Mouse (Mus musculus) layer of hippocampus, postnatal 25 days (tissue): Measurements from ENCODE around the gene Ndufaf1. TPM values are rescaled to one million over a fixed set of nuclear protein-coding genes. Genes with fewer than 3 reads are reported as not detected.
"Not testable (repeated sequence)": the region's sequence is repeated elsewhere in the genome, so short reads cannot be mapped to it uniquely, and the experiment has no call there.

Experiments
- DNase-seq, 2 experiments: peaks; one replicate each; pipeline ENCODE4 v3.0.0; 2022; ENCODE audit warnings: mixed read lengths in 2 of 2, low spot score in 1 of 2; ENCODE audit errors: extremely low spot score in 1 of 2
- total RNA-seq, 2 experiments: library from RNA; stranded (reverse); gene quantifications; 2 replicates each; pipeline ENCODE4 v1.2.3; 2021

Gene Ndufaf1
- total RNA-seq: 10 to 100 TPM; 32.0 to 32.1 TPM

DNA sequence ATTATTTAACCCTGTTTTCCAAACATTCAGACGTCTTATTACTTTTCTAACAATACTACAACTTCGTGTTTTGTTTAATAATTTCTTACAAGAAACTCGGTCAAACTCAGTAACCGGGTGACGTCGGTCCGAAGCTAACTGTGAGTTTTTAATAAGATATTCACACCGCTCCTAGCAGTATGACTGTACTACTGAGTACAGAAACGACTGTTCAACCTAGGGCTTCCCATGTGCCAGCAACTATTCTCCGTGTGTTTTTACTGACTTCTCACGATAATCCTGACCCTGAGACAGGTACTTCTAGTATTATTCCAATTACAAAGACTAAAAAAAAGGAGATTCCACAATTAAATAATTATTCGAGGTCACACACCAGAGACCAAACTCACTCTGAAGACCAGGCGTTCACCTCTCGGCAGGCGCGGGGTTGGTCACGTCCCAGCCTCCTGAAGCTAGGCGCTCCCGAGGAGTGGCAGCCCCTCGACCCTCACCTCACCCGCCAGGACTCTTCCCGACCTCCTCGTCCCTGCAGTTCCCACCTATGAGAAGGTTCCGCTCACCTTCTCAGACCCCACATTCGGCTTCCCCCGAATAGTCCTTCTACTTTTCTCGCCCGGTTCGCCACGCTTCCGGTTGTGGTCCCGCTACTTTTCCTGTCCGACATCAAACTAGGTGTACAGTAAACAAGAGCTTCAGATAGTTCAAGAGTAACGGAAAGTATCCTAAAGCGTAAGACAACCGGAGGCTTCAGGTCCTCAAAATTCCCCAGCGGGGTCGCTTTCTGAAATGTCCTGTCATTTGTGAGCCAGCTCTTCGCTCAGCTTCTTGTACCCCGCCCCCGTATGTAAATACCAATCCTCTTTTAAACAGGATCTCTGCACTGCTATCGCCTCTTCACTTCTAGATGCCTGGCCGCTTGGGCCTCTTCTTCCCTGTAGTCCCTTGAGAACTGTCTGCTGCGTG, at the start of gene Ndufaf1:
Gene Ndufaf1 (minus strand): TSS at position 608 of the 963 bp plus-strand sequence.
- peak; percentile 69 to 77 for DNase-seq

- no peak for DNase-seq
These were observed 47.4 kb upstream of the Ndufaf1 start for GRCm38 (mm10) chr2:119710011-119710410.

DNA sequence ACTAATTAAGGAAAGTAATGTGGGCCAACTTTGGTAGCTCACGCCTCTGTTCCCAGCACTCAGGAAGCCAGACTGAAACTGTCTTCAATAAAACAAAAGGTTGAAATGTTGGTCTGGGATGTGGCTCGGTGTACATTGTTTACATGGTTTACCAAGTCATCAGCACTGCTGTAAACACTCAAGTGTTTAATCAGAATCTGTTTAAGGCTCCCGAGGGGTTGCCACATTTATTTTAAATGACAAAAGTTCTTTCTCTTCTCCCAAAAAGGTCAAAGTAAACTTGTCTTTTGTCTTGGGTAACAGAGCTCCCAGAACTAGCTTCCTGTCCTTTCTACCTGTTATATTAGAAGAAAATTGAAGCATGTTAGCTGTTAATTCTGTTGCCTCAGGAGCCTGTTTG, 45.0 kb upstream of the Ndufaf1 start:
- no peak for DNase-seq

GRCm38 (mm10) chr2:119703171-119703570, 40.5 kb upstream of the Ndufaf1 start:
- no peak for DNase-seq

GRCm38 (mm10) chr2:119699962-119700361, 37.3 kb upstream of the Ndufaf1 start:
- no peak for DNase-seq

GRCm38 (mm10) chr2:119698472-119698871, 35.8 kb upstream of the Ndufaf1 start:
- DNase-seq: no peak

GRCm38 (mm10) chr2:119696111-119696510, 33.5 kb upstream of the Ndufaf1 start:
- no peak for DNase-seq

GRCm38 (mm10) chr2:119694826-119695225, 32.2 kb upstream of the Ndufaf1 start:
- no peak for DNase-seq

- no peak for DNase-seq
These were observed 29.5 kb upstream of the Ndufaf1 start for GRCm38 (mm10) chr2:119692003-119692701.

DNA sequence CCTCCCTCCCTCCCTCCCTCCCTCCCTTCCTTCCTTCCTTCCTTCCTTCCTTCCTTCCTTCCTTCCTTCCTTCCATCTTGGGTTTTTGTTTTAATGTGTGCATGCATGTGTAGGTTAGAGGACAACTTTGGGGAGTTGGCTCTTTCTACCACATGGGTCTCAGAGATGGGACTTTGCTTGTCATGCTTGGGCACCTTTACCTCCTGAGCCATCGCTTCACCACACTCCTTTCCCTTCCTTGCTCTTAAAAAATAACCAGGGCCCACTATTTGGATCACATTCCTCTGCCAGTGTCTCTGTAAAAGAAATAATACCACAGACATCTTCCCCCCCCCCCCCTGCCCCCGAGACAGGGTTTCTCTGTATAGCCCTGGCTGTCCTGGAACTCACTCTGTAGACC, 21.1 kb upstream of the Ndufaf1 start:
- no peak for DNase-seq

DNA sequence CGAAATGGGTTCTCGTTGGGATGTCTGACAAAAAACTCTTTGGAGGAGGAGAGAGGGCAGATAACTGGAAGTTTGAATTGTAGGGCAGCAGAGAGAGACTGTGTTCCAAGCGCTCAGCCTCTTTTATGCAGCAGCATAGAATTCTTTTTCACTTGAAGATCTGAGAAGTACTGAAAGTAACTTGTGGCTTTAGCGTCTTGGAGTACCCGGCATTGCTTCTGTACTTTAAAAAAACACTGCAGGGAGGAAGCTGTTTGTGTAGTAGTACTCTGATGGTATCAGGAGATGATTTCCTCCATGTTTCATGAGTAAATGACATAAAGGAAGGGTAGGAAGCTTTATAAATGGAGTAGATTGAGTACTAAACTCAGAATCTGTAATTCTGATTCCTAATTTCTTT, 13.2 kb upstream of the Ndufaf1 start:
- no peak for DNase-seq

DNA sequence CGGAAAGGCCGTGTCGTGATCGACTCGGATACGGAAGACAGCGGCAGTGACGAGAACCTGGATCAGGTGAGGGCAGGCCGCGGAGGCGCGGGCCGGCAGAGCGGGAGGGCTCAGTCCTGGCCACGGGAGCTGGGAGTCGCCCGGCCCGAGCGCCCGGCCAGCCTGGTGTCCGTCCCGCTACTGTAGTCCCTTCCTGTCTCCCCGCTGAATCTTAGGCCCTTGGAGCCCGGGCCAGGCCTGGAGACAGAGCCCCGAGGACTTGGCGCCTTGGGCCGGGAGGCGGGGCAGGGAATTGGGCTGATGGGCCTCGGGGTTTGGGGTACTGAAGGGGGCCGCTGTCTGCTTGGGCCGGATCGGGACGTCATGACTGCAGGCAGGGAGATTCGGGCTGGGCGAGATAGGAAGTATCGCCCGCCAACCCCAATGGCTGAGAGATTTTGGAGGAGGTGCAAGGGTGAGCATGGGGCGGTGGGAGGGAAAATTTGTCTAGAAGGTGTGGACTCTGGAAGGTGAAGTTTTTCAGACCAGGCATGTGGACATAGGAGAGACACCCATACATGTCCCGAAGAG, 12.7 kb upstream of the Ndufaf1 start:
- DNase-seq: no peak

DNA sequence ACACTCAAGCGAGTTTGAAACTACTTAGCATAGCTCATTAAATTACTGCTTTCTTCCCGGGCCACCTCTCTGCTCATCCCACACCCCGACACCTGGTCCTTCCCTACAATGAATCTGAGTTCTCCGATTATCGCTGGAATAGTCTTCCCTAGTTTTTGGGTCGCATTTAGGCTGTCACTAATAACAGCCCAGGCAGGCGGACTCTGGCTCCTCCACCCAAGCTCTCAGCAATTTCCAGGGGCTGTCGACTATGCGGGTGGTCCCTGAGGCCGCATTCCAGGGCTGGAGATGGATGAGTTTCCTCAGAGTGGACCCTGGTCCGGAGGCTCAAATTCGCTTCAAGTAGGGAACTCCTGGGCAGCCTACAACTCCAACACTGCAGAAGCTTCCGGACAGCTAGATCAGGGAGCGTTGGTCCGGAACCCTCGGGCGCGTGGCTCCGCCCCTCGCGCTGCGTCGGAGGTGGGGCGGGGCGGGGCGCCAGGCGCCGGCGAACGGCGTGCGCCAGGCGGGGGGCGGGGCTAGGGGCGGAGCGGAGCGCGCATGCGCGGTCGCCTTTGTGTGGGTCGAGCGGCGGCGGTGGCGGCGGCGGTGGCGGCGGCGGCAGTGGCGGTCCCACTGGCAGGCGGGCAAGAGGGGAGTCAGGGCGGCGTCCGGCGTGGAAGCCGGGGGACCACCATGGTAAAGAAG, 12.0 kb upstream of the Ndufaf1 start, which contains the start of gene Rtf1:
Gene Rtf1 (plus strand): TSS at position 544 of the 690 bp plus-strand sequence.
- peak; percentile 94 to 96 for DNase-seq

DNA sequence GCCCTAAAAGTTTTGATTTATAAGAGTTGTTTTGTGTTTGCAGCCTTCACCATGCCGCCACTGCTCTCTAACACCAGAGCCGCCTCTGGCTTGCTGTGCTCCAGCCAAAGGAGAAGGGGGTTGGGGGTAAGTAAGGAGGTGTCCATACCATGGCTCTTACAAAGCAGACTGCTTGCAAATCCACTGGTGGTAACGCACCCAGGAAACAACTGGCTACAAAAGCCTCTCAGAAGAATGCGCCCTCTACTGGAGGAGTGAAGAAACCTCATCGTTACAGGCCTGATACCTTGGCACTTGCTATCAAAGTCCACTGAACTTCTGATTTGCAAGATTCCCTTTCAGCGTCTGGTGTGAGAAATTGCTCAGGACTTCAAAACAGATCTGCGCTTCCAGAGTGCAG, 6.4 kb upstream of the Ndufaf1 start:
- DNase-seq: no peak

DNA sequence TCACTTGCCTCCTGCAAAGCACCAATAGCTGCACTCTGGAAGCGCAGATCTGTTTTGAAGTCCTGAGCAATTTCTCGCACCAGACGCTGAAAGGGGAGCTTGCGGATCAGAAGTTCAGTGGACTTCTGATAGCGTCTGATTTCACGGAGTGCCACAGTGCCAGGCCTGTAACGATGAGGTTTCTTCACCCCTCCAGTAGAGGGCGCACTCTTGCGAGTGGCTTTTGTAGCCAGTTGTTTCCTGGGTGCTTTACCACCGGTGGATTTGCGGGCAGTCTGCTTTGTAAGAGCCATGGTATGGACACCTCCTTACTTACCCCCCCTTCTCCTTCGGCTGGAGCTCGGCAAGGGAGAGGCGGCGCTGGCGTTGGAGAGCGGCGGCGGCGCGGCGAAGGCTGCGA, 3.1 kb upstream of the Ndufaf1 start:
- DNase-seq: not testable (repeated sequence)

DNA sequence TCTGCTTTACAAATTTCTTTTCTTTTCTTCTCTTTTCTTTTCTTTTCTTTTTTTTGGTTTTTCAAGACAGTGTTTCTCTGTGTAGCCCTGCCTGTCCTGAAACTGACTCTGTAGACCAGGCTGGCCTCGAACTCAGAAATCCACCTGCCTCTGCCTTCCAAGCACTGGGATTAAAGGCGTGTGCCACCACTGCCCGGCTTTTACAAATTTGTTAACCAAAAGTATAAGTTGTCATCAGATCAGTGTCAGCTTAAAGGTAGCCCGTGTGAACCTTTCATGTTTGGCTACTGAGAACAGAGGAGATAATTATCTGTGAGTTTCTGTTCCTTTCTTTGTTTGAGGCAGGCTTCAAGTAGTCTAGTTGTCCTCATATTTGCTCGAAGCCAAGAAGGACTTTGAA, 18.4 kb downstream of the Ndufaf1 start:
- DNase-seq: no peak

GRCm38 (mm10) chr2:119641214-119641912, 21.3 kb downstream of the Ndufaf1 start:
- no peak for DNase-seq

GRCm38 (mm10) chr2:119636781-119637180, 25.8 kb downstream of the Ndufaf1 start:
- no peak for DNase-seq

- no peak for DNase-seq
These were observed 41.3 kb downstream of the Ndufaf1 start for GRCm38 (mm10) chr2:119621302-119621701.

DNA sequence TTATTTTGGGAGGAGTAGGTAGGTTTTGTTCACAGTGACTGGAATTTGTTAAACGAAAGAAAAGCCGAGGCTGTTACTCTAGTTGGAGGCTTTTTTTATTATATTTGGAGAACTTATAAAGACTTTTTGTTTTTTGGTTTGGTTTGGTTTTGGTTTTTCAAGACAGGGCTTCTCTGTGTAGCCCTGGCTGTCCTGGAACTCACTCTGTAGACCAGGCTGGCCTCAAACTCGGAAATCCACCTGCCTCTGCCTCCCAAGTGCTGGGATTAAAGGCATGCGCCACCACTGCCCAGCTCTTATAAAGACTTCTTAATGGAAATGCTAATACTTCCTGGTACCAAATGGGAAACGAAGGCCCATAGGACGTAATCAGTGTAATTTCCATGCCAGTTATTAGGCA, 43.6 kb downstream of the Ndufaf1 start:
- not testable (repeated sequence) for DNase-seq
